Mouse (Mus musculus) lung, embryonic 14.5 days (tissue): ENCODE measurements around the gene Cyp17a1. TPM values are rescaled to one million over a fixed set of nuclear protein-coding genes. Genes with fewer than 3 reads are reported as not detected.

Source experiments
- ATAC-seq: fragments of 200-750 bp; cut with Nextera tagmentation; 2 replicates; pipeline ENCODE4 v1.8.0; 2017; ENCODE audit warnings: mild to moderate bottlenecking, moderate TSS enrichment, moderate library complexity; ENCODE audit not compliant: insufficient read depth
- DNase-seq: peaks from one replicate; pipeline ENCODE4 v3.0.0-alpha.2; 2015
- H3K27ac ChIP-seq: fragments of 300-500 bp; sonication (generic); 2 replicates; pipeline ENCODE4 v1.5.1; 2014; ENCODE audit warnings: low read depth, mild to moderate bottlenecking, moderate library complexity
- H3K27me3 ChIP-seq: fragments of 300-500 bp; sonication (generic); 2 replicates; pipeline ENCODE4 v1.6.1; 2014; ENCODE audit warnings: low read length, control low read depth; ENCODE audit not compliant: insufficient read depth
- H3K36me3 ChIP-seq: fragments of 300-500 bp; sonication (generic); 2 replicates; pipeline ENCODE4 v1.6.1; 2014; ENCODE audit warnings: control low read depth; ENCODE audit not compliant: insufficient read depth
- H3K4me1 ChIP-seq: fragments of 300-500 bp; sonication (generic); 2 replicates; pipeline ENCODE4 v1.6.1; 2014; ENCODE audit warnings: antibody characterized with exemption, control low read depth; ENCODE audit not compliant: insufficient read depth
- H3K4me2 ChIP-seq: fragments of 300-500 bp; sonication (generic); 2 replicates; pipeline ENCODE4 v1.6.1; 2014; ENCODE audit warnings: mild to moderate bottlenecking
- H3K4me3 ChIP-seq: fragments of 300-500 bp; sonication (generic); 2 replicates; pipeline ENCODE4 v1.5.1; 2014; ENCODE audit warnings: low read depth, low read length
- H3K9ac ChIP-seq: fragments of 300-500 bp; sonication (generic); 2 replicates; pipeline ENCODE4 v1.6.1; 2014
- H3K9me3 ChIP-seq: fragments of 300-500 bp; sonication (generic); 2 replicates; pipeline ENCODE4 v1.6.1; 2016; ENCODE audit warnings: low read depth, low read length, control low read depth
- CTCF ChIP-seq: IDR thresholded peaks from 2 replicates; pipeline ENCODE4 v1.5.1; 2016; ENCODE audit warnings: antibody characterized with exemption, low read depth
- WGBS: fragments of 180-500 bp; shearing (Covaris S2); extraction: QIAGEN DNeasy Blood & Tissue Kit; methylation state at CpG from one replicate; pipeline ENCODE4 v1.1.7; 2014; 5-methylcytosine and 5-hydroxymethylcytosine counted together
- polyA plus RNA-seq: library from polyadenylated mRNA; unstranded; fragments of >200 nt; fragmentation: Nextera tagmentation; extraction: Ambion mirVana; gene quantifications from 2 replicates; pipeline ENCODE4 v1.2.1, GENCODE M21; 2014

The Cyp17a1 gene
- polyA plus RNA-seq, 1 experiment from 2014 or later, result not detected

DNA sequence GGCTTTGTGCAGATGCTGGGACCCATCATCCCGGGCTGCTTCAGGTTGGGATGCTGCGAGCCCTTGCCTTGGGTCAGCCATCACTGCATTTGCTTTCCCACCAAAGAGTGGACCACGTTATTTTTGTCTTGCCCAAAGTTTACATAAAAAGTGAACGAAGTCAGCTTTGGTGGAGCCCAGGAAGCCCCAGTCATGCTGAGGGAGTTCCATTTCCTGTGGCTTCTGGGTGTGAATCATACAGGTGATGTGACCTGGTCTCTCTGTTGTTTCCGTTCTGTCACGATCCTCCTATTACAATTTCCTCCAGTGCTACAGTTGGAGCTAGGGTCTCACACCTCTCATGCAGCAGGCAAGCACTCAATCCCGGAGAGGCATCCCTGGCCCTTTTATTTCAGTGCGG lies 55.6 kb downstream of the Cyp17a1 start:
- DNase-seq (no peak), ATAC-seq (no peak)
- Histone ChIP-seq H3K4me2 (no peak overlapping the region), H3K27ac (no peak overlapping the region), H3K27me3 (no peaks in the 10 kb centered on the region), H3K4me1 (peaks cover 32% of the 10 kb centered on the region), H3K36me3 (peaks cover 21% of the 10 kb centered on the region; the same call in 1 of the 2 replicates), H3K9me3 (no peaks in the 10 kb centered on the region), H3K9ac (no peak overlapping the region), H3K4me3 (no peak overlapping the region)
- WGBS, result 76% methylated on average over 8 of the region's 8 CpGs
- no peak for TF ChIP-seq CTCF

Other genes starting within 250 kb of the Cyp17a1 start
- 28.3 and 31.0 TPM in 2 replicates for gene Trim8, start 171.5 kb downstream of the Cyp17a1 start, polyA plus RNA-seq
- gene Arl3, start 100.0 kb downstream of the Cyp17a1 start, polyA plus RNA-seq, result 78.6 and 85.4 TPM in 2 replicates
- gene Sfxn2, start 99.8 kb downstream of the Cyp17a1 start, polyA plus RNA-seq, result 22.2 and 24.9 TPM in 2 replicates
- 40.8 and 43.1 TPM in 2 replicates for gene Wbp1l, start 74.1 kb downstream of the Cyp17a1 start, polyA plus RNA-seq
- 15.5 and 17.3 TPM in 2 replicates for gene Borcs7, start 16.7 kb upstream of the Cyp17a1 start, polyA plus RNA-seq
- 28.5 and 29.2 TPM in 2 replicates for gene As3mt, start 34.3 kb upstream of the Cyp17a1 start, polyA plus RNA-seq
- gene Cnnm2, start 88.4 kb upstream of the Cyp17a1 start, polyA plus RNA-seq, result 3.8 and 3.9 TPM in 2 replicates